Mouse (Mus musculus) erythroblast, embryonic 14.5 days (primary cell): ENCODE data around the gene B4galt5.

ENCODE experiments used
- GATA1 ChIP-seq: IDR thresholded peaks from 2 replicates; pipeline ENCODE4 v1.6.1; 2012; ENCODE audit warnings: low read length, inconsistent platforms, mixed read lengths
- TAL1 ChIP-seq: IDR thresholded peaks from 3 replicates; pipeline ENCODE4 v1.6.1; 2012; ENCODE audit warnings: low read length, inconsistent platforms, mixed read lengths

DNA sequence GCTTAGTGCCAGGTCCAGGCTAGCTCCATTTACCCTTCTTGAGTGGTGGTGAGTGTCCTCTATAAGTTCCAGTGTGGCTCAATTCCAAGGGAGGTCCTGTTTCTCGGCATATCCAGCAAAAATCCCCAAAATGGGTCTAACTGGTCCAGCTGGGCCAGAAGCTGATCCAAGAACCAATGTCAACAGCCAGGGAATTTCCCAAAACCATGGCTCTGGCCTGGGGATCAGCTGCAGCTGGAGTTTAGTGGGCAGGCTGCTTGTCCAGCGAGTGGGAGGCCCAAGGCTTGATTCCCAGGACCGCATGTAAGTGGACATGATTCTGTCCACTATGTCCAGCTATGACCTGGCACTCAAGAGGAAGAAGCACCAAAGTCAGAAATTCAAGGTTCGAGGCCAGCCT is 37.5 kb upstream of the B4galt5 start:
- TF ChIP-seq GATA1 (no peak), TAL1 (no peak)
